Mouse (Mus musculus) common myeloid progenitor, adult 5-6 weeks (primary cell): ENCODE results near the gene Pola1. TPM values are rescaled to one million over a fixed set of nuclear protein-coding genes. Genes with fewer than 3 reads are reported as not detected.
A peak's percentile ranks its signal among the peaks of the same experiment; 100 is the strongest.

Experiments used
- ATAC-seq: replicated peaks from 2 replicates; pipeline ENCODE4 v1.8.0; 2016; ENCODE audit warnings: low read depth, mild to moderate bottlenecking, moderate TSS enrichment, inconsistent platforms; ENCODE audit not compliant: poor library complexity, severe bottlenecking
- total RNA-seq: library from RNA; stranded (forward); fragments of 200-1000, 187-1606 nt; gene quantifications from 2 replicates; pipeline ENCODE4 v1.2.3, GENCODE M21; 2017

Gene Pola1
- total RNA-seq, 1 experiment from 2014 or later, result 170 TPM

DNA sequence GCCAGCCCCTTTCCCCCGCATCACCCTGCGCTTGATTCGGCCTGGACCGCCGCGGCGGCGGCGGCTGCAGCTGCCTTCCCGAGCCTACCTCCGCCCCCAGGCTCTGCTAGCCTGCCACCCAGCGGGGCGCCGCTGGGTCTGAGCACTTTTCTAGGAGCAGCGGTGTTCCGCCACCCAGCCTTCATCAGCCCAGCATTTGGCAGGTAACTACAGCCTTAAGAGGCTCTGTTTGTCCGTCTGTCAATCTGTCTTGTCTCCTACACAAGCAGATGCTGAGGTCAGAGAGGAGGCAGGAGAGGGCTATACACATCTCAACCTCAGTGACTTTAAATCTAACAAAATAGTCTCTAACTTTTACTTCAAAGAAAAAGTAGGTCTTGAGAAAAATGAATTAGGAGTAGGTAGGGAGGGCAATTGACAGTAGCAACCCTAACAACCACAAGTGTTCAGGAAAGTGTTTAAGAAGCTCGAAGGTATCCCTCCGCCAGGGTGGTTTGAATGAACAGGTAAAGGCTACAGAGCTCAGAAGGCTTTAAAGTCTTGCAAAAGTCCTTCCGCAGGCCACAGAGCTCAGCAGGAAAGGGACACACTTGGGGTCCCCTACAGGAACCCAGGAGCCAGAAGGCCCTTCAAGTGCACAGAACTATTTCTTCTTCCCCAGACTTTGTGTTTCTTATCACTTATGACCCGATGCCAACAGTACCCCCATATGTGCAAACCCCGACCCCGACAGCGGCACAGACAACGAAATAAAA is 337.0 kb downstream of the Pola1 start:
- ATAC-seq, result no peak

GRCm38 (mm10) chrX:93292031-93292430 is 339.9 kb downstream of the Pola1 start:
- no peak for ATAC-seq

- ATAC-seq, result no peak
These were observed 342.0 kb downstream of the Pola1 start for GRCm38 (mm10) chrX:93289851-93290380.

GRCm38 (mm10) chrX:93289076-93289475 is 342.9 kb downstream of the Pola1 start:
- no peak for ATAC-seq

DNA sequence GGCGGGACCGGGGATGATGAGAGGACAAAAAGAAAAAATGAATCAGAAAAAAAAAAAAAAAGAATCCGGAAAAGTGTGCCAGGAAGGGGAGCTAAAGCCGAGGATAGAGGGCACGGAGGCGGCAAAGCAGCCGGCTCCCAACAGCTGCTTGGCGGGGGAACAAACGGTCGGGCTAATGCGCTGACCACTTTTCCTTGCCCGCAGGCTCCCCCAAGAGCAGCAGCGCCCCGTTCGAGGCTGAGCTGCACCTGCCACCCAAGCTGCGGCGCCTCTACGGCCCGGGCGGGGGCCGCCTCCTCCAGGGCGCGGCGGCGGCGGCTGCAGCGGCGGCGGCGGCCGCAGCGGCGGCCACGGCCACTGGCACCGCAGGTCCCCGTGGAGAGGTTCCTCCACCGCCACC is 343.6 kb downstream of the Pola1 start:
- no peak for ATAC-seq

GRCm38 (mm10) chrX:93286291-93286893 is 345.6 kb downstream of the Pola1 start, which contains the start of gene Arx:
Arx (plus strand) TSS chrX:93286445.
- ATAC-seq, result peak; percentile 86

- no peak for ATAC-seq
These were observed 346.9 kb downstream of the Pola1 start for GRCm38 (mm10) chrX:93285091-93285490.

GRCm38 (mm10) chrX:93281756-93282155 is 350.2 kb downstream of the Pola1 start:
- no peak for ATAC-seq

DNA sequence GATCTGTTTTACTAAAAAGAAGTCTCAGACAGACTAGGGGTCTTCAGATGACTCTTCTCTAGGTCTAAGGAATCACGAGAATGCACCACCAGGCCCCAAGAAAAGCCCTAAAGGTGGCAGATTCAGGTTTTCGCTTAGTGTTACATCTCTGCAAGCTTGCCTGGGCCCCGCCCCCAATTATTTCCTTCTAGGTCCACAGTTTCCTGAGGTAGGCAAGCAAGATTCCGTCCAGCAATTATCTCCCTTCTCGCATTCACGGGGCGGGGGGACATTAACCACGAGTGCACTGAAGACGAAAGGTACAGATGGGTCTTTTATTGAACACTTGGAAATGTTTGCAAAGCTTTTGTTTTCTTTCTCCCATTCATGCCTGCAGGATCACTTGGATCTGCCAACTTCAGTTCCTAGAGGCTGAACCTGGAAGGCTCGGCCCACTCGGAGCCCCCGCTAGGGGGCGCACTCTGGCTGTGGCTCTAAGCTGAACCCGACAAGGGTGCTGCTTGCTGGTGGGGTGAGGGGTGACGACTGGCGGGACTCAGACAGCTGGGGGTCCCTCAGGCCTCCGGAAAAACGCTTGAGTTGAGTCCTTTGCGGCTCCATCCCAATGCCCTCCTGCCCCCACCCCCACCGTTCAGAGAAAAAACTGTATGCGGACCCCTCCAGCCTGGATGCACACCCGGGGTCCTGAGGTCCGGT is 350.8 kb downstream of the Pola1 start:
- ATAC-seq, result peak; percentile 61

DNA sequence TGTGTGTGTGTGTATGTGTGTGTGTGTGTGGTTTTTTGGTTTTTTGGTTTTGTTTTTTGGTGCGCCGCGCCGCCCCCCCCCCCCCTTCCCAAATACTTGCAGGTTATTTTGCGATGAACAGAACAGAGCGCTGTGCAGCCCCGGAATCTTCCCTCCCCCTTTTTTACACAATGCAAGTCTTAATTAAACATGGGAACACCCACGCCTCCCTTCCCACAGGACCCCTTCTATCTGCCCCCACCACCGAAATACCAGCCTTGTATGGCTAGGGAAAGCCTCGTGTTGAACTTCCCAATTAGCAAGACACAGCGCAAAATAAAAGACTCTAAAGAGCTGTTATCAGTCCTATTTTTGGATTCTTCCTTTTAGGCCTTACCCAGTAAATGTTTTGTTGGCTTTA is 352.0 kb downstream of the Pola1 start:
- ATAC-seq, result no peak

DNA sequence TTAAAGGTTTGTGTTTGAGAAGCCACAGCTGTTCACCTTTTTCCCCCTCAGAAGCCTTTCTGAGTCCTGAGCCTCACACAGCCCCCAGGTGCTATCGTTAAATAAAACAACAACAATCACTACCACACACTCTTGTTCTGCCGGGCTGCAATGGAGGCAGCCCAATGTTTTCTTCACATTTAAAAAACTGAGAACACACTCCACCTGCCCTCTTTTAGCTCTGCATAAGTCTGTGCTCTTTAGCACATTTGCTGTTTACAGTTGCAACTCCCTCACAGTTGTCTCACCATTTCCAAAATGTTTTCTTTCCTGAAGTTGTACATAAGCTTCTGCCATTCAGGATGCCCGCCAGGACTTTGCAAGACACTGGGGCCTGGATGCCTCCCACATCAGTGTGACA is 356.3 kb downstream of the Pola1 start:
- ATAC-seq, result no peak

Other genes starting within 250 kb of the Pola1 start
- 4.5 and 7.2 TPM in 2 replicates for gene Pcyt1b, start 22.7 kb upstream of the Pola1 start, total RNA-seq
- gene Pdk3, start 200.0 kb upstream of the Pola1 start, total RNA-seq, result 57.8 and 61.8 TPM in 2 replicates